Comparison of ENCODE assay signal across 9 mouse cellular contexts in genomic region chr4:106560213-106560845, GRCm38 (mm10). TPM values are rescaled to one million over a fixed set of nuclear protein-coding genes. Genes with fewer than 3 reads are reported as not detected.
A peak's percentile ranks its signal among the peaks of the same experiment; 100 is the strongest.
DNase-seq lines count a peak whose midpoint lies in the region; ATAC-seq and TF ChIP-seq lines count a peak whose summit lies in the region.
"Had no signal": no experiment of that assay in that cellular context is flagged by ENCODE, and none has a peak within 500 bp of the region (broad histone marks: within the 10 kb centered on the region; RNA-seq: fewer than 3 reads in every experiment).

No protein-coding gene starts in this region.

- peak overlapping the region; percentile 59 for H3K9ac ChIP-seq in forebrain, postnatal 0 days
- H3K9ac ChIP-seq in neural tube, embryonic 13.5 days: peak overlapping the region; percentile 61

- ATAC-seq in forebrain, postnatal 0 days: no peak
- ATAC-seq in neural tube, embryonic 13.5 days (ENCODE audit: low read depth): peak; percentile 63

- no peak; the same call in 1 of the 2 replicates for TF ChIP-seq CTCF in layer of hippocampus, adult 2 months (conservative IDR thresholded peaks at IDR 0.05)
- 0 out of 2 replicates have a peak, but pooled peaks have one; percentile 7 for TF ChIP-seq CTCF in forebrain, postnatal 0 days (IDR thresholded peaks at IDR 0.05; ENCODE audit: low read depth)

- H3K27me3 ChIP-seq in forebrain, postnatal 0 days (ENCODE audit: insufficient read depth, low read length): no peaks in the 10 kb centered on the region
- H3K27me3 ChIP-seq in neural tube, embryonic 13.5 days: no peaks in the 10 kb centered on the region

- WGBS in forebrain, postnatal 0 days: 3% methylated on average over 20 of the region's 20 CpGs
- WGBS in neural tube, embryonic 13.5 days: 2% methylated on average over 19 of the region's 20 CpGs

- H3K4me3 ChIP-seq in layer of hippocampus, adult 2 months: peak overlapping the region; percentile 78
- peak overlapping the region; percentile 87 for H3K4me3 ChIP-seq in forebrain, postnatal 0 days (ENCODE audit: low read depth, low read length)
- peak overlapping the region; percentile 93 for H3K4me3 ChIP-seq in neural tube, embryonic 13.5 days

- no peaks in the 10 kb centered on the region for H3K9me3 ChIP-seq in forebrain, postnatal 0 days (ENCODE audit: low read length)
- no peaks in the 10 kb centered on the region for H3K9me3 ChIP-seq in neural tube, embryonic 13.5 days

- peaks cover 22% of the 10 kb centered on the region for H3K4me1 ChIP-seq in forebrain, postnatal 0 days (ENCODE audit: insufficient read depth)
- H3K4me1 ChIP-seq in neural tube, embryonic 13.5 days (replicated peaks): peaks cover 43% of the 10 kb centered on the region

- DNase-seq in layer of hippocampus, adult 2 months (ENCODE audit: low spot score in 2 of 2): no peak
- no peak for DNase-seq in layer of hippocampus, adult 8-10 months (ENCODE audit: low spot score in 2 of 2)
- DNase-seq in ZHBTc4 (ENCODE audit: low read depth, low spot score): peak; percentile 58
- DNase-seq in forebrain, postnatal 0 days: no peak
- DNase-seq in kidney, postnatal 4 days: peak; percentile 32 to 64
- DNase-seq in right cerebral cortex, postnatal 4 days: no peak
- no peak for DNase-seq in thymus, postnatal 14 days

- H3K36me3 ChIP-seq in forebrain, postnatal 0 days (ENCODE audit: insufficient read depth): peaks cover 8% of the 10 kb centered on the region; the same call in 1 of the 2 replicates
- H3K36me3 ChIP-seq in neural tube, embryonic 13.5 days: peaks cover 15% of the 10 kb centered on the region

- peak overlapping the region; percentile 81 for H3K27ac ChIP-seq in layer of hippocampus, adult 2 months
- peak overlapping the region; percentile 76 for H3K27ac ChIP-seq in forebrain, postnatal 0 days (ENCODE audit: low read depth, low read length)
- peak overlapping the region; percentile 94 for H3K27ac ChIP-seq in neural tube, embryonic 13.5 days (replicated peaks)

- peak overlapping the region; percentile 93 for H3K4me2 ChIP-seq in forebrain, postnatal 0 days (ENCODE audit: low read depth)
- peak overlapping the region; percentile 92 for H3K4me2 ChIP-seq in neural tube, embryonic 13.5 days

RNA-seq across cellular contexts. Expression of gene Dhcr24, which starts 0.5 kb away (rescaled TPM):
- 10 to 100 TPM; 58.9 to 59.7 TPM for total RNA-seq in layer of hippocampus, adult 2 months (2021)
- total RNA-seq in layer of hippocampus, adult 8-10 months (2022): 10 to 100 TPM; 66.0 to 86.5 (median 75.9) TPM
- 101 and 105 TPM in 2 replicates for total RNA-seq in forebrain, postnatal 0 days (2014; rRNA removed)
- polyA plus RNA-seq in forebrain, postnatal 0 days (2015; fragmentation: Nextera tagmentation; extraction: Ambion mirVana): 7.0 and 7.7 TPM in 2 replicates
- polyA plus RNA-seq in neural tube, embryonic 13.5 days (2015; fragmentation: Nextera tagmentation; extraction: Ambion mirVana): 5.1 and 5.8 TPM in 2 replicates

RNA-seq across cellular contexts. Expression of gene Lexm, which starts 56.7 kb away (rescaled TPM):
- total RNA-seq in layer of hippocampus, adult 2 months (2021): under 1 TPM in 1 of 2 experiments, not detected in 1; 0.71 TPM
- not detected for total RNA-seq in layer of hippocampus, adult 8-10 months (2022)
- total RNA-seq in forebrain, postnatal 0 days (2014; rRNA removed): not detected in 2 replicates
- polyA plus RNA-seq in forebrain, postnatal 0 days (2015; fragmentation: Nextera tagmentation; extraction: Ambion mirVana): 0.09 TPM in 1 of 2 replicates, not detected in the other
- polyA plus RNA-seq in neural tube, embryonic 13.5 days (2015; fragmentation: Nextera tagmentation; extraction: Ambion mirVana): 0.13 TPM in 1 of 2 replicates, not detected in the other
- polyA plus RNA-seq: brain, embryonic 14.5 days had no signal

Comparison
In these comparisons a context has a peak if more than half of its experiments do, and no peak if none do; other contexts are left out.
1. DNase-seq: peak in ZHBTc4 (single experiment) and kidney, postnatal 4 days (2 of 2); none in layer of hippocampus, adult 2 months (0 of 2), layer of hippocampus, adult 8-10 months (0 of 2), forebrain, postnatal 0 days (single experiment), right cerebral cortex, postnatal 4 days (single experiment) and thymus, postnatal 14 days (single experiment).
2. Peak in every context shown above with its lines, with median percentiles within 50 percentile points of each other: H3K27ac ChIP-seq and H3K4me3 ChIP-seq.